Mouse (Mus musculus) midbrain, embryonic 11.5 days (tissue): ENCODE measurements around the gene Cldn4. TPM values are rescaled to one million over a fixed set of nuclear protein-coding genes. Genes with fewer than 3 reads are reported as not detected.

ENCODE experiments used
- ATAC-seq: fragments of 200-750 bp; cut with Nextera tagmentation; 2 replicates; pipeline ENCODE4 v1.8.0; 2017; ENCODE audit warnings: moderate TSS enrichment, moderate library complexity; ENCODE audit not compliant: low FRiP score
- DNase-seq: peaks from one replicate; pipeline ENCODE4 v3.0.0; 2015; ENCODE audit warnings: low spot score; ENCODE audit errors: missing footprints
- H3K27ac ChIP-seq: fragments of 300-500 bp; sonication (generic); 2 replicates; pipeline ENCODE4 v1.5.1; 2014; ENCODE audit warnings: low read depth, low read length
- H3K27me3 ChIP-seq: fragments of 300-500 bp; sonication (generic); 2 replicates; pipeline ENCODE4 v1.6.1; 2014; ENCODE audit warnings: mild to moderate bottlenecking, low read length, moderate library complexity, mixed read lengths; ENCODE audit not compliant: control insufficient read depth, insufficient read depth
- H3K36me3 ChIP-seq: fragments of 300-500 bp; sonication (generic); 2 replicates; pipeline ENCODE4 v1.6.1; 2014; ENCODE audit warnings: mild to moderate bottlenecking, low read length, moderate library complexity, mixed read lengths; ENCODE audit not compliant: control insufficient read depth, insufficient read depth
- H3K4me1 ChIP-seq: fragments of 300-500 bp; sonication (generic); 2 replicates; pipeline ENCODE4 v1.6.1; 2014; ENCODE audit warnings: low read length; ENCODE audit not compliant: control insufficient read depth, insufficient read depth
- H3K4me2 ChIP-seq: fragments of 300-500 bp; sonication (generic); 2 replicates; pipeline ENCODE4 v1.6.1; 2014; ENCODE audit warnings: mild to moderate bottlenecking, moderate library complexity
- H3K4me3 ChIP-seq: fragments of 300-500 bp; sonication (generic); 2 replicates; pipeline ENCODE4 v1.5.1; 2014; ENCODE audit warnings: low read depth, low read length
- H3K9ac ChIP-seq: fragments of 300-500 bp; sonication (generic); 2 replicates; pipeline ENCODE4 v1.6.1; 2014; ENCODE audit warnings: low read length
- H3K9me3 ChIP-seq: fragments of 300-500 bp; sonication (generic); 2 replicates; pipeline ENCODE4 v1.6.1; 2016; ENCODE audit warnings: low read length; ENCODE audit not compliant: control insufficient read depth
- WGBS: fragments of 180-500 bp; shearing (Covaris S2); extraction: QIAGEN DNeasy Blood & Tissue Kit; methylation state at CpG from one replicate; pipeline ENCODE4 v1.1.7; 2014; 5-methylcytosine and 5-hydroxymethylcytosine counted together
- polyA plus RNA-seq: library from polyadenylated mRNA; unstranded; fragments of >200 nt; fragmentation: Nextera tagmentation; extraction: Ambion mirVana; gene quantifications from 2 replicates; pipeline ENCODE4 v1.2.1, GENCODE M21; 2014

Cldn4 gene
- polyA plus RNA-seq, 1 experiment from 2014 or later, result 2.5 TPM

DNA sequence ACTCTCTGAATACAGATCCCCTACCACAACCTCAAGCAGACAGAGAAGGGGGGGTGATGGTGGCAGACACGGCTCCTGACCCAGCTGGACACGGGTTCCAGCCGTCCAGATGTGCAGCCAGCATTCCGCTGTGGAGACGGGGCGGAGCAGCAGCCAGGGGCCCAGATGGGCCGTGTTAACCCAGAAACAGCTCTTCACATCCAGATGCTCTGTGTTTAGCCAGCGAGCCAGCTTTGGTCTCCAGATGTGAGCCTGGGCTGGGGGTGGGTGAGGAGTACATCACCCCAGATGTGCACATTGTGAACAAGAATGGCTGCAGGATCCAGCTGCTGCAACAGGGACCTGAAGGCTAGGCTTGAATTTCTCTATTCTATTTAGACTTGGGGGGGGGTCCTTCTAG is 51.4 kb downstream of the Cldn4 start:
- DNase-seq (no peak), ATAC-seq (no peak)
- 75% methylated on average over 8 of the region's 8 CpGs for WGBS
- Histone ChIP-seq H3K9ac (no peak overlapping the region), H3K27me3 (no peaks in the 10 kb centered on the region), H3K36me3 (no peaks in the 10 kb centered on the region), H3K4me2 (no peak overlapping the region), H3K4me3 (no peak overlapping the region), H3K9me3 (no peaks in the 10 kb centered on the region), H3K27ac (no peak overlapping the region), H3K4me1 (no peaks in the 10 kb centered on the region)

Other genes starting within 250 kb of the Cldn4 start
- 1.1 and 2.0 TPM in 2 replicates for gene Eln, start 199.6 kb downstream of the Cldn4 start, polyA plus RNA-seq
- not detected in 2 replicates for gene Tmem270, start 40.2 kb downstream of the Cldn4 start, polyA plus RNA-seq
- gene Cldn13, start 31.4 kb downstream of the Cldn4 start, polyA plus RNA-seq, result 3.8 and 3.9 TPM in 2 replicates
- 9.1 and 9.2 TPM in 2 replicates for gene Mettl27, start 14.6 kb downstream of the Cldn4 start, polyA plus RNA-seq
- gene Cldn3, start 39.3 kb upstream of the Cldn4 start, polyA plus RNA-seq, result 0.59 and 1.4 TPM in 2 replicates
- gene Abhd11, start 62.2 kb upstream of the Cldn4 start, polyA plus RNA-seq, result 37.8 and 41.2 TPM in 2 replicates
- gene Stx1a, start 76.5 kb upstream of the Cldn4 start, polyA plus RNA-seq, result 16.1 and 17.7 TPM in 2 replicates
- gene Dnajc30, start 117.3 kb upstream of the Cldn4 start, polyA plus RNA-seq, result 30.0 and 30.2 TPM in 2 replicates
- gene Bud23, start 118.0 kb upstream of the Cldn4 start, polyA plus RNA-seq, result 105 and 116 TPM in 2 replicates
- gene Vps37d, start 131.3 kb upstream of the Cldn4 start, polyA plus RNA-seq, result 6.8 and 9.6 TPM in 2 replicates
- gene Mlxipl, start 143.0 kb upstream of the Cldn4 start, polyA plus RNA-seq, result 1.2 and 2.1 TPM in 2 replicates
- gene Tbl2, start 202.7 kb upstream of the Cldn4 start, polyA plus RNA-seq, result 20.1 and 21.2 TPM in 2 replicates
- 39.2 and 42.6 TPM in 2 replicates for gene Bcl7b, start 221.3 kb upstream of the Cldn4 start, polyA plus RNA-seq
- gene Baz1b, start 240.3 kb upstream of the Cldn4 start, polyA plus RNA-seq, result 57.7 and 60.6 TPM in 2 replicates